Mouse (Mus musculus) liver, embryonic 14.5 days (tissue): ENCODE data around the gene Sept4.

ENCODE experiments used
- CTCF ChIP-seq: IDR thresholded peaks from 2 replicates; pipeline ENCODE4 v1.5.1; 2016; ENCODE audit warnings: antibody characterized with exemption, low read depth, control low read depth
- EP300 ChIP-seq: IDR thresholded peaks from 2 replicates; pipeline ENCODE4 v1.6.1; 2016; ENCODE audit warnings: antibody characterized with exemption, low read depth

- TF ChIP-seq CTCF (no peak; the same call in none of the 2 replicates), EP300 (no peak)
These were observed 23.0 kb downstream of the Sept4 start, which contains the start of gene Mtmr4 for GRCm38 (mm10) chr11:87591526-87592353.
